Mouse (Mus musculus): Measurements from ENCODE around the gene Ubxn7. TPM values are rescaled to one million over a fixed set of nuclear protein-coding genes. Genes with fewer than 3 reads are reported as not detected.
"Not testable (repeated sequence)": the region's sequence is repeated elsewhere in the genome, so short reads cannot be mapped to it uniquely, and the experiment has no call there.

Ubxn7 gene
- 22.4 and 29.3 TPM in 2 replicates for polyA plus RNA-seq (2015; fragmentation: Nextera tagmentation; extraction: Ambion mirVana)

- H3K9me3 ChIP-seq: no peaks in the 10 kb centered on the region
- under 1% methylated on average over 49 of the region's 52 CpGs for WGBS
- peaks cover 31% of the 10 kb centered on the region for H3K4me1 ChIP-seq (replicated peaks)
- peak within 1 kb of the TSS; percentile 99 for H3K9ac ChIP-seq
- peak within 1 kb of the TSS; percentile 64 for H3K4me2 ChIP-seq
- H3K4me3 ChIP-seq: peak within 1 kb of the TSS; percentile 99
- H3K36me3 ChIP-seq: no peaks in the 10 kb centered on the region
- ATAC-seq (ENCODE audit: low read depth): peak; percentile 98
- H3K27ac ChIP-seq (replicated peaks): peak within 1 kb of the TSS; percentile 99
- no peaks in the 10 kb centered on the region for H3K27me3 ChIP-seq
Observed at GRCm38 (mm10) chr16:32332040-32332555, at the start of gene Ubxn7. TSS of gene Ubxn7 (plus strand) at chr16:32332257.

DNA sequence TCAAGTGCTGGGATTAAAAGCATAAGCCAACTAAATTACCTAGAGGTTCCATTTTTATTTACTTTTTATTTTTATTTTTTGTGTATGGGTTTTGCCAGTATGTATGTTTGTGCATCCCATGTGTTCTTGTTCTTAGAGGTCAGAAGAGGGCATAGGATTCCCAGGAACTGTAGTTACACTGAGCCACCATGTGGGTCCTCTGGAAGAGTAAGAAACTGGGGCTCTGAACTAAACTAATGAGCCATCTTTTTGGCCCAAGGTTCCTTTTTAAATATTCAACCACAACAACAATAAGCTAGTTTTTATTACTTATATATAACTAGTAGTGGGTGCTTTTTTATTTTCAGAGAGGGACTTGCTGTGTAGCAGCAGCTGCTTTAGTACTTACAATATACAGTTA lies 49.4 kb upstream of the Ubxn7 start:
- no peak overlapping the region for H3K9ac ChIP-seq
- peaks cover 55% of the 10 kb centered on the region for H3K36me3 ChIP-seq
- no peak for ATAC-seq (ENCODE audit: low read depth)
- H3K27ac ChIP-seq (replicated peaks): no peak overlapping the region
- H3K4me3 ChIP-seq: no peak overlapping the region
- no peaks in the 10 kb centered on the region; the same call in 1 of the 2 replicates for H3K9me3 ChIP-seq
- peaks cover 47% of the 10 kb centered on the region for H3K4me1 ChIP-seq (replicated peaks)
- H3K4me2 ChIP-seq: no peak overlapping the region
- H3K27me3 ChIP-seq: no peaks in the 10 kb centered on the region

DNA sequence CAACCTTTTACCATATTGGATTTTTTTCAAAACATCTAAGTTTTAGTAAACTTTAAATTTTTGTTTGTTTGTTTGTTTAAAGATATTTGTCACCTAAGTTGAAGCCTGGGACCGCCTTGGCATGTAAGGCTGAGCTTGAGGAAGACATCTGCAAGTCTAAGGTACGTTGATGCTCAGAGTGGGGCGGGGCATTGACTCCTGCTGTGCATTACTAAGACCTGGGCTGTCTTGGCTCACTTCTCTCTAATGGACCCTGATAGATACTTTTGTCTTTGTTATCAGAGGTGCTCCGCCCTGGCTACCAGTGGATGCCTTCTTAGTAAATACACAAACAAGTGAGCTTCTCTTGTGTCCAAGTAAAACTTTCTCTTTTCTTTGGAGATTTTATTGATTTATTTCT lies 40.2 kb upstream of the Ubxn7 start:
- Histone ChIP-seq H3K4me1 (replicated peaks) (no peaks in the 10 kb centered on the region), H3K9me3 (no peaks in the 10 kb centered on the region), H3K9ac (no peak overlapping the region), H3K4me3 (no peak overlapping the region), H3K27ac (replicated peaks) (no peak overlapping the region), H3K4me2 (no peak overlapping the region), H3K36me3 (peaks cover 55% of the 10 kb centered on the region), H3K27me3 (no peaks in the 10 kb centered on the region)
- WGBS: 99% methylated on average over 4 of the region's 4 CpGs
- ATAC-seq (ENCODE audit: low read depth): no peak

- H3K9me3 ChIP-seq; H3K27me3 ChIP-seq; H3K9ac ChIP-seq; H3K4me2 ChIP-seq; ATAC-seq (ENCODE audit: low read depth); H3K27ac ChIP-seq (replicated peaks); H3K4me3 ChIP-seq; H3K4me1 ChIP-seq (replicated peaks): not testable (repeated sequence)
- peaks cover 55% of the 10 kb centered on the region for H3K36me3 ChIP-seq
- 96% methylated on average over 4 of the region's 4 CpGs for WGBS
Observed at GRCm38 (mm10) chr16:32299617-32300016, 32.4 kb upstream of the Ubxn7 start.

DNA sequence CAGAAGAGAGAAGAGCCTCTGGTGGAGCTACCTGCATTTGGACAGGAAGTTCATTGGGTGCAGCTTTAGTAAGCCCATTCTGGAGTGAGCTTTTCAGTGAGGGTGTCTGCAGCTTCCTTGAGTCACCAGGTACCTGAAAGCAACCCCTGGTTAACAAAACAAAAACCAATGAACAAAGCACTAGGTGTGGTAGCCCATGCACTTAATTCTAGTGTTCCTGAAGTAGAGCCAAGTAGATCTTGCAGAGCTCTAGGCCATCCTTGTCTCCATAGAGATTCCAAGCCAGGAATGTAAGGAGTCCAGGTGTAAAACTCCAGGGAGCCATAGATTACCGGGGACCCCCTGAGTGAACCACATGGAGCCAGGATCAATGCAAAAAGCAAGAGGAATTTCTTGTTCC lies 29.0 kb upstream of the Ubxn7 start:
- 26% methylated on average over 1 of the region's 1 CpGs for WGBS
- Histone ChIP-seq H3K9ac (no peak overlapping the region), H3K27me3 (no peaks in the 10 kb centered on the region), H3K4me2 (no peak overlapping the region), H3K27ac (replicated peaks) (no peak overlapping the region), H3K9me3 (no peaks in the 10 kb centered on the region), H3K36me3 (peaks cover 30% of the 10 kb centered on the region), H3K4me3 (no peak overlapping the region), H3K4me1 (replicated peaks) (no peaks in the 10 kb centered on the region)
- no peak for ATAC-seq (ENCODE audit: low read depth)

DNA sequence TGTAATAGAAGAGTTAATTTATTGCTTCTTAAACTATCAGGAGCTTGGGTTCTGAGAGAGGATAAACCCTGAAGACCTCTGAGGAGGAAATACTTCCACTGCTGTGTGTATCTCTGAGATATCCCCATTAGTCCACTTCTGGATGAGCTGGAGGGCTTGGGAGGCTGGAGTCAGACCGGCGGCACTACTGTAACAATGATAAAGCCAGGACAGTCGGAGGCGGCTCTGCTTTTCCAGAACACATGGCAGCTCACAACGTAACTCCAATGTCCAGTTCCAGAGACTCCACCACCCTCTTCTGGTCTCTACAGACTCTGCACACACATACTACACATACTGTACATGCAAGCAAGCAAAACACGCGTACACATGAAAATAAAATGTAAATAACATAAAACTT lies 28.2 kb upstream of the Ubxn7 start:
- no peak overlapping the region for H3K9ac ChIP-seq
- ATAC-seq (ENCODE audit: low read depth): no peak
- 96% methylated on average over 7 of the region's 7 CpGs for WGBS
- H3K4me1 ChIP-seq (replicated peaks): no peaks in the 10 kb centered on the region
- no peak overlapping the region for H3K27ac ChIP-seq (replicated peaks)
- no peaks in the 10 kb centered on the region for H3K27me3 ChIP-seq
- H3K4me3 ChIP-seq: no peak overlapping the region
- H3K9me3 ChIP-seq: no peaks in the 10 kb centered on the region
- H3K36me3 ChIP-seq: peaks cover 21% of the 10 kb centered on the region
- no peak overlapping the region for H3K4me2 ChIP-seq

DNA sequence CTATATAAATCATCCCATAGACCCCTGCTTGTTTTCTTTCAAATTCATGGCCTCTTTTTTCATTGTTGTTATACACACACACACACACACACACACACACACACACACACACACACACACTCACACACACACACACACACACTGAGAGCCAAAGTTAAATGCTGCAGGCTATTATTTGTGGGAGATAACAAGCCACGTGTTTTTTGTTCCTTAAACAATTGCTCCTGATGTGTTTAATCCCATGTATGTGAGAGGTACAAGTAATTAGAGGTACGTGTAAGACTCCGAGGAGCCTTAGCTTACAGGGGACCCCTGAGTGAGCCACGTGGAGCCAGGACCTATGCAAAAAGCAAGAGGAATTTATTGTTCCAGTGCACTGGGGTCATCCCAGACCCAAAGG lies 20.1 kb upstream of the Ubxn7 start:
- Histone ChIP-seq H3K27ac (replicated peaks) (no peak overlapping the region), H3K4me3 (no peak overlapping the region), H3K36me3 (no peaks in the 10 kb centered on the region), H3K4me2 (no peak overlapping the region), H3K9me3 (no peaks in the 10 kb centered on the region), H3K4me1 (replicated peaks) (peaks cover 8% of the 10 kb centered on the region; the same call in 1 of the 2 replicates), H3K9ac (no peak overlapping the region), H3K27me3 (no peaks in the 10 kb centered on the region)
- ATAC-seq (ENCODE audit: low read depth): no peak
- WGBS: 67% methylated on average over 4 of the region's 4 CpGs

- no peaks in the 10 kb centered on the region for H3K36me3 ChIP-seq
- no peaks in the 10 kb centered on the region for H3K9me3 ChIP-seq
- H3K4me2 ChIP-seq: no peak overlapping the region
- no peak overlapping the region for H3K27ac ChIP-seq (replicated peaks)
- WGBS: 63% methylated on average over 5 of the region's 5 CpGs
- ATAC-seq (ENCODE audit: low read depth): no peak
- H3K27me3 ChIP-seq: no peaks in the 10 kb centered on the region
- no peak overlapping the region for H3K4me3 ChIP-seq
- no peak overlapping the region for H3K9ac ChIP-seq
- H3K4me1 ChIP-seq (replicated peaks): peaks cover 8% of the 10 kb centered on the region; the same call in 1 of the 2 replicates
Observed at GRCm38 (mm10) chr16:32312386-32312785, 19.7 kb upstream of the Ubxn7 start.

DNA sequence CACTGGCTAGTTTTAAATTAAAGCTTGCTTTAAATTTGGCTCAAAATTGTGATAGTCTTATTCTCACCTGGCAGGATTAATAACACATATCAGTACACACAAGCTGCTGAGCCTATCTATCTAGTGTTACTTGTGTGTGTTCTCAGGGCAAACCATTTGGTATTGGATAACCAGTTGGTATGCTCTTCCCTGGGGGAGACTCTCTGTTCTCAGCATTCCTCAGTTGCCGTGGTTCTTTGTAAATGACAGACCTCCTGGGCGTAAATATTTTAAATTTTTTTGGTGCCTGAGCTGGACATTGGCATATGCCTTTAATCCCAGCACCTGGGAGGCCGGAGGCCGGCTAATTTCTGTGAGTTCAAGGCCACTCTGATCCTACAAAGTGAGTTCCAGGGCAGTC lies 19.2 kb upstream of the Ubxn7 start:
- no peak for ATAC-seq (ENCODE audit: low read depth)
- 80% methylated on average over 4 of the region's 4 CpGs for WGBS
- H3K36me3 ChIP-seq: no peaks in the 10 kb centered on the region
- H3K27me3 ChIP-seq: no peaks in the 10 kb centered on the region
- H3K4me3 ChIP-seq: no peak overlapping the region
- H3K27ac ChIP-seq (replicated peaks): no peak overlapping the region
- no peak overlapping the region for H3K4me2 ChIP-seq
- no peaks in the 10 kb centered on the region for H3K9me3 ChIP-seq
- H3K4me1 ChIP-seq (replicated peaks): peaks cover 8% of the 10 kb centered on the region; the same call in 1 of the 2 replicates
- no peak overlapping the region for H3K9ac ChIP-seq

DNA sequence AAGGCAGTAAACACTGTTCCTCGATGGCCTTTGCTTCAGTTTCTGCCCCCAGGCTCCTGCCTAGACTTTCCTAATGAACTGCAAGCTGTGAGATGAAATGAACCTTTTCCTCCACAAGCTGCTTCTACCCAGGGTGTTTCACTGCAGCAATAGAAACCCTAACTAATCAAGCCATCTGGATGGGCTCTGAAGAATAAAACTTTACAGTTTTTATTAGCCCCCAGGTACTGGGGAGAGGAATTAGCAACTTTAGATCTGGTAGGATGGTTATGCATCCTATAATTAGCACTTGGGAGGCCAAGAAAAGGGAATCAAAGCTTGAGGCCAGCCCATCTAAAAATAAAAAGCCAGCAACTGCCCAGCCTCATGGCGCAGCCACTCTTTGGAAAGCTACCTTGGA lies 15.5 kb upstream of the Ubxn7 start:
- WGBS: 30% methylated on average over 2 of the region's 2 CpGs
- Histone ChIP-seq H3K36me3 (no peaks in the 10 kb centered on the region), H3K4me2 (no peak overlapping the region), H3K9me3 (no peaks in the 10 kb centered on the region), H3K4me3 (no peak overlapping the region), H3K27me3 (no peaks in the 10 kb centered on the region), H3K9ac (no peak overlapping the region), H3K4me1 (replicated peaks) (peaks cover 8% of the 10 kb centered on the region; the same call in 1 of the 2 replicates), H3K27ac (replicated peaks) (peak overlapping the region; percentile 42; the same call in 1 of the 2 replicates)
- no peak for ATAC-seq (ENCODE audit: low read depth)

- Histone ChIP-seq H3K4me3 (no peak overlapping the region), H3K9me3 (no peaks in the 10 kb centered on the region), H3K27me3 (no peaks in the 10 kb centered on the region), H3K4me1 (replicated peaks) (no peaks in the 10 kb centered on the region), H3K27ac (replicated peaks) (no peak overlapping the region), H3K4me2 (no peak overlapping the region), H3K9ac (no peak overlapping the region), H3K36me3 (no peaks in the 10 kb centered on the region)
- WGBS: 39% methylated on average over 7 of the region's 7 CpGs
- ATAC-seq (ENCODE audit: low read depth): no peak
Observed at GRCm38 (mm10) chr16:32323953-32324352, 8.1 kb upstream of the Ubxn7 start.

DNA sequence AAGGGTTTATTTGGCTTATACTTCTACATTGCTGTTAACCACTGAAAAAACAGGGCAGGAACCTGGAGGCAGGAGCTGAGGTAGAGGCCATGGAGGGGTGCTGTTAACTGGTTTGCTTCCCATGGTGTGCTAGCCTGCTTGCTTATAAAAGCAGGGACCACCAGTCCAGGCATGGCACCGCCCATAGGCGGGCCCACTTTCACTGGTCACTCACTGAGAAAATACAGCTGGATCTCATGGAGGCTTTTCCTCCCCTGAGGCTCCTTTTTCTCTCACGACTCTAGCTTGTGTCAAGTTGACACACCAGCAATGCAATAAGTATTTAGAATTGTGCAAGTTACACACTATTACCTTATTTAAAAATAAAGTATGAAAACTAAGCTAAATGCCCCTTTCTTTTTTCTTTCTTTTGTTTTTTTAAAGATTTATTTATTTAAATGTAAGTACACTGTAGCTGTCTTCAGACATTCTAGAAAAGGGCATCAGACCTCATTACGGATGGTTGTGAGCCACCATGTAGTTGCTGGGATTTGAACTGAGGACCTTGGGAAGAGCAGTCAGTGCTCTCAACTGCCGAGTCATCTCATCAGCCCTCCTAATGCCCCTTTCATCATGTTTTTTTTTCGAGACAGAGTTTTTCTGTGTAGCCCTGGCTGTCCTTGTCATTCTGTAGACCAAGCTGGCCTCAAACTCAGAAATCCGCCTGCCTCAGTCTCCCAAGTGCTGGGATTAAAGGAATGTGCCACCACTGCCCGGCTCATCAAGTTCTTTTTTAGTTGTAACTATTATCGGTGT lies 984 bp upstream of the Ubxn7 start:
- Histone ChIP-seq H3K4me3 (peak overlapping the region; percentile 99), H3K9ac (peak overlapping the region; percentile 99), H3K4me1 (replicated peaks) (peaks cover 26% of the 10 kb centered on the region), H3K4me2 (peak overlapping the region; percentile 64), H3K27me3 (no peaks in the 10 kb centered on the region), H3K9me3 (no peaks in the 10 kb centered on the region), H3K27ac (replicated peaks) (peak overlapping the region; percentile 99), H3K36me3 (no peaks in the 10 kb centered on the region)
- 63% methylated on average over 9 of the region's 9 CpGs for whole genome bisulfite sequencing
- no peak for ATAC-seq (ENCODE audit: low read depth)
